Mouse (Mus musculus): ENCODE data around the gene Rbm17.
"Not testable (repeated sequence)": the region's sequence is repeated elsewhere in the genome, so short reads cannot be mapped to it uniquely, and the experiment has no call there.

Gene Rbm17

DNA sequence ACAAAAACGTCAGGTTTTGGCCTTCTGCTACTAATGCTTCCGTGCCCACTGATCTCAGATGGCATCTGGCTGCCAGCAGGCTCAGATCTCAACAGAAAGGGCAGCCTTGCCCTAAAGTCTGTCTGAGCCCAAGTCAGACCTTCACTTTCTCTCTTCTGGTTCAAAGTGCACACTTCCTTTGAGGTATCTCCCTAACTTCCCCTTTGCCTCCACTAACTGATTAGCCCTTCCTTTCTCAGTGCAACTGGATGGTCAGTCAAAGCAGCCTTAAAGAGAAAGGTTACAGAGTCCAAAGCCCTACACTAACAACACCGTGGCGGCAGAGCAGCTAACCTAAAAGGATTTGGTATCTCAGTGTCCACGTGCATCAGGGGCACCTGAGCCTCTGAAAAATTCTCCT is 59.6 kb downstream of the Rbm17 start:
- DNase-seq (ENCODE audit: low spot score): no peak

DNA sequence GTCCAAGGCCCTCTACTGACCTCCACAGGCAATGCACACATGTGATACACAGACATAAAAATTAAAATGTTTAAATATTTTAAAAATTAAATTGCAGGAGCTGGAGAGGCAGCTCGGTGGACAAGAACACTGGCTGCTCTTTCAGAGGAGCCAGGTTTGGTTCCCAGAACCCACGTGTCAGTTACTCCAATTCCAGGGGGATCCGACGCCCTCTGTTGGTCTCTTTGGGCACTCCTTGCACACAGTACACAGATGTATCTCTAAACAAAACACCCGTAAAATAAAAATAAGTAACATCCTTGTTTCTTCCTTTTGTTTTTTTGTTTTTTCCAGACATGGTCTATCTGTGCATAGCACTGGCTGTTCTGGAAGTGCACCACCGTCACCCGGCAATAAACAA is 60.8 kb downstream of the Rbm17 start:
- DNase-seq (ENCODE audit: low spot score): no peak

DNA sequence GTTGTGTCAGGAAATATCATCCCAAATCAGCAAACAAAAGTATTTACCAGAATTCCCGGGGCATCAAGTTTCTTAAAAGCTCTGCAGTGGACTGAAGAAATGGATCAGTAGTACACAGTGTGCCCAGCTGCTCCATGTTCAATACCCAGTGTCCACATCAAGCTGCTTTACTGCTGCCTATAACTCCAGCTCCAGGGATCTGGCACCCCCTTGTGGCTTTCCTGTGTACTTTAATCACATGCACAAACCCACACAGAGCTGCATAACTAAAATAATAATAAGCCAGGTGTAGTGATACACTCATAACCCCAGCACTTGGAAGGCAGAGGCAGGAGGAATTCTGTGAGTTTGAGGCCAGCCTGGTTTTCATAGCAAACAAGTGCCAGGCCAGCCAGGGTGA is 61.3 kb downstream of the Rbm17 start:
- DNase-seq (ENCODE audit: low spot score): peak; percentile 73

DNA sequence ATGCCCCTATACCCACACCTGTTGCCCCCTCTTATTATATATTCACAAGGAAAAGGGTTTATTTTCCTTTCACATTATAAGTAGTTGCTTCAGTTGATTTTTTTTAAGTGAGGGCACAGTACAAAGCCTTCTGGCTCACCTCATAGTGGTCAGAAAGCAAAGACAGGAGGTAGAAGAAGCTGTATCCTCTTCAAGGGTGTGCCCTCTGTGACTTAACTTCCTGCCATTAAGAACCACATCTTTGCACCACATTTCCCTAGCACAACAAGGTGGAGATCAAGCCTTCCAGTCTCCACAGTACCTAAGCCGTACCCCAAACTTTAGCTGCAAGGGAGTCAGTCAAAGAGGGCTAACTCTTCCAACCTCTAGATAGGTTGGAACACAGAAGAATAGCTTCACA is 61.8 kb downstream of the Rbm17 start:
- no peak for DNase-seq (ENCODE audit: low spot score)

GRCm38 (mm10) chr2:11541528-11541927 is 62.4 kb downstream of the Rbm17 start:
- DNase-seq (ENCODE audit: low spot score): not testable (repeated sequence)

DNA sequence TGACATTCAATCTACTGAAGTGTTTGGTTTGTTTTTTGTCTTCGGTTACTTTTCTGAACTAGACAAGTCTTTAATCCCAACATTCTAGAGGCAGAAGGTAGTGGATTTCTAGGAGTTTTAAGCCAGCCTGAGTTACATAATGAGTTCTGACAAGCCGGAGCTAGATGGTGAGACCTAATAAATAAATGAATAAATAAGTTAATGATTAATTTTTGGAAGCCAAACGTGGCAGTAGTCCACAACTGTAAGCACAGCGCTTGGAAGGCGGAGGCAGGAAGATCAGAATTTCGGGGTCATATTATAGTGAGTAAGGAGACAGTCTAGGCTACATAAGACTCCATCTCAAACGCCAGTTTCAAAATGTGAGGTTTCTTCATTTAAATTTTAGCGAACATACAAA is 68.0 kb downstream of the Rbm17 start:
- DNase-seq (ENCODE audit: low spot score): no peak

All from retina, embryonic 14.5 days (tissue).